Mouse (Mus musculus): ENCODE results near the gene Bbof1. TPM values are rescaled to one million over a fixed set of nuclear protein-coding genes. Genes with fewer than 3 reads are reported as not detected.
A peak's percentile ranks its signal among the peaks of the same experiment; 100 is the strongest.

Bbof1 gene
- 1 to 10 TPM; 1.3 to 3.0 TPM for total RNA-seq (2021)

DNA sequence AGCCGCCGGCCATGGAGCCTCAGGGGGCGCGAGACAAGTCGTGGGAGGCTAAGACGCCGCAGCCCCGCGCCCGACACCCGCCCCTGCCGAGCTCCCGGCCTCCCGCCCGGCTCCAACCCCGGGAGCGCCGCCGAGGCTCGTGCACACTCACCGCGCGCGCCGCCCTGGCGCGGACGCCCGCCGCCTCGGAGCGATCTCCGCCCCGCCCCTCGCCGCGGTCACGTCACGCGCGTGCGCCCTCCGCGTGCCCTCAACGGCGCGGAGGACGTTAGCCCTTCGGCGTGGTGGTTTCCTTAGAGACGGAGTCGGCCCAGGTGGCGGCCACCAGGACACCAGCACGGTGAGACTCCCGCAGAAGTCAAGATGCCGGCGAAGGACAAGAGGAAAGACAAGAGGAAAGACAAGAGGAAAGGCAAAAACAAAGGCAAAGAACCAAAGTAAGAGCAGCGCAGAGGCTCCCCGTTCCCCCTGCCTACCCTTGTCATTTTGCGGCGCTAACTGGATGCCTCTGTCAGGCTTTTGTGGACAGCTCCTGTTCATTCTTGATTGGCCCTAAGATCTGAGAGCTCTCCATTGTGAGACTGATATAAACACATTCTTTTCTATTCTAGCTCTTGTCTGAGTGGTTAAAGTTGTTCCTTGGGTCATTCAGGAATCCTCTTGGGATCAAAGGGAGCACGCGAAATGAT, at the start of gene Bbof1, which contains the start of gene Entpd5:
Bbof1 (plus strand) TSS at position 253 of the 689 bp plus-strand sequence.
Entpd5 (minus strand) TSS at position 211 of the 689 bp plus-strand sequence.
- intact Hi-C loops (cut with DNase I): no loop called here
- DNase-seq (ENCODE audit: low spot score): peak; percentile 79

DNA sequence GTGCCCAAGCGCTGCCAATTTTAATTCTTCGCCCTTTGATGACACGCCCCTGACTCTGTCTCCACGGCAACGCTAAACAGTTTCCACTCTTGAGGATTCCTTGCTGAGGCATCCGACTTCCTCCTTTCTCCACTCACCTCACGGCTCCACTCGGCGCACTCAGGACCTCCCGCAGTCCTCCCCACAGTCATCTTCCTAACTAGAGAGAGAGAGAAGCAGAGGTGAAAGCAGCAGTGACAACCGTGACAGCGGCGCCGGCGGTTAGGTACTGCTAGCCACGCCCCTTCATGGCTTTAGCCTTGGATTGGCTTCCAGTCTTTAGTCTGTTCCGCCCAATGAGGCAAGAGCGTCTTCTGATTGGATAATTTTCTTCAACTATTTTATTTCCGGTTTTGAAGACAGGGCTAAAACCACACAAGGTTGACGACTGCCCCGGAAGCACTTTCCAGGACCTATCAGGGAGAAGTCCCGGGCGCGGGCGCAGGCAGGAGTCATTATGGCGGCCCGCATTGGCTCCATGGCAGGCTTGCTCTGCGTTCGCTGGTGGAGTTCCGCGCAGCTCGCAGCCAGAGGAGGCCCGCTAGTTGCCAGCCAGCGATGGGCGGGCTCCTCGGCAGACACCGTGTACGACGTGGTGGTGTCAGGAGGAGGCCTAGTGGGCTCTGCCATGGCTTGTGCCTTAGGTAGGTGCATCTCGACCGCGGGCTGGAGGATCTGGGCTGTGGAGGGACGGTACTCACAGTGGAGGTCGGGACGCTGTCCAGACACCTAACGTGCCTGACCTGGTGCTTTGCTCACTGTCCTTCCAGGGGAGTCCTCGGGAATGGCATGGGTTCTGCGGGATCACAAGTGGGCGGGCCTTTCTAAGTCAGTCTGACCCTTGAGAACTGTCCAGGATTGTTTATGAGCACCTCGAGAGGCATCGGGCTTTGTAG, 47.0 kb upstream of the Bbof1 start, which contains the start of the genes Coq6 and Fam161b:
Coq6 (plus strand) TSS at position 103 of the 935 bp plus-strand sequence.
Fam161b (minus strand) TSS at position 279 of the 935 bp plus-strand sequence.
- DNase-seq (ENCODE audit: low spot score): peak; percentile 90
- intact Hi-C loops (cut with DNase I): no loop called here

DNA sequence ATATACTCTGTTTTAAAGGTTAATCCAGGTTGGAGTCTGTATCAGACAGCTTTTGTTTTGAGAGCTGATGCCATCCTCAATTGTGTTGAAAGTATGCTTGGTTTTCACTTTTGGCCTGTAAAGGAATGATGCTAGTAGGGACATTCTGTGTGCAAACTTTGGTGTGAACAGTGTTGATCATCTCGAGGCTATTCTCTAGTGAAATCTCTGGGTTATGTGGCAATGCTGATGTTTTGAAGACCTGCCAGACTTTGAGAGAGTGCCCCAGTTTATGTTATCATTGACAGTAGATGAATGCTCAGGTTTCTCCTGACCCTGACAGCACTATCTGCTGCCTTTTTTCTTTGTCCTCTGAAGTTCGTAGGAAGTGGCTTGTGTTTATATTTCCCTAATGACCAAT, 46.0 kb upstream of the Bbof1 start:
- no peak for DNase-seq (ENCODE audit: low spot score)
- intact Hi-C loops (cut with DNase I): no loop called here

DNA sequence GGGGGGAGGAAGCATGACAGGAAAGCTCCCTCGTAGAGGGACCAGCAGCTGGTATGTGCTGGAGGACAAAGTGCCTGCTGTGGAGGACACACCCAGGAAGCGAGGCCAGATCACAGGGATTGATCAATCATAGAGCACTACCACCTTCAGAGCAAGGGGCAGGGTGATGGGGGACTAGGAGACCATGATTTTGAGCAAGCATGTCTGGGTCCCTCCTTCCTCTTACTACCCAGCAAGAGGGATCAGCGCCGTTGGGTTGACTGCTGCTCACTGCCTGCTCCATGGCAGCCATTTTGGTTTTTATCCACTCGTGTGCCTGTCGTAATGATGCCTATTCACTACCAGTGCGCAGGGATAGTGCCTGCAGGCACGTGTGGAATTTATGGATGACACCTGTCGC, 44.6 kb upstream of the Bbof1 start:
- DNase-seq (ENCODE audit: low spot score): no peak
- intact Hi-C loops (cut with DNase I): no loop called here

DNA sequence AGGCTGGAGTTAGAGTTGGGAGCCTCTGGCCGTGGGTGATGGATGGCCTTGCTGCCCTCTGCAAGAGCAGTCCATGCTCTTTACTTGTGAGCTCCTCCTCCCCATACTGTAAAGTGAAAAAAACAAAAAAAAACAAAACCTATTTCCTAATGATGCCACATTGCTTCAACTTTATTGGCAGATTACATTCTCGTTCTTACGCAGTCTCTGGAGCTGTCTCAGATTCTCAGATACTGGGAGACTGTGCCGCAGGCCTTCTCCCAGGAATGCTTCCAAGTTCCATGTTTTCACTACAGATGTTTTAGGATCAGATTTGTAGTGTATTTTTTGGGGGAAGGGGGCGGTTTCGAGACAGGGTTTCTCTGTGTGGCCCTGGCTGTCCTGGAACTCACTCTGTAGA, 43.7 kb upstream of the Bbof1 start:
- intact Hi-C loops (cut with DNase I): no loop called here

DNA sequence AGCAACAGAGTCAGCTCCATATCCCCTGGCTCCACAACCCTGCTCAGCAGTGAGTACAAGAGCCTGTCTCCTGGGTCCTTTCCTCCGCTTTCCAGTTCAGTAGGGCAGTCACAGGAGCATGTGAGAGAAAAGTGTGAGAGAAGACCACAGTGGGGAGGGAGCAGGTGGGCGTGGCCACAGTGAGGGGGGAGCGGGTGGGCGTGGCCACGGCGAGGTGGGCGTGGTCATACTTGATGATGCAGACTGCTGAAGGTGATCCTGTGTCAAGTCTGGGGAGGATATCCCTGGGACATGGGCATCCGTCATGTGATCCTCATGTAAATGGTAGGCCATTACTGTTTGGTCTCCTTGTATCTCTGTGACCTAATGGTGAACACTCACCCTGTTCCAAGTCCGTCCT, 41.9 kb upstream of the Bbof1 start:
- intact Hi-C loops (cut with DNase I): no loop called here
- DNase-seq (ENCODE audit: low spot score): no peak

More for the DNA sequence above, 43.7 kb upstream of the Bbof1 start:
- DNase-seq (ENCODE audit: low spot score): no peak

DNA sequence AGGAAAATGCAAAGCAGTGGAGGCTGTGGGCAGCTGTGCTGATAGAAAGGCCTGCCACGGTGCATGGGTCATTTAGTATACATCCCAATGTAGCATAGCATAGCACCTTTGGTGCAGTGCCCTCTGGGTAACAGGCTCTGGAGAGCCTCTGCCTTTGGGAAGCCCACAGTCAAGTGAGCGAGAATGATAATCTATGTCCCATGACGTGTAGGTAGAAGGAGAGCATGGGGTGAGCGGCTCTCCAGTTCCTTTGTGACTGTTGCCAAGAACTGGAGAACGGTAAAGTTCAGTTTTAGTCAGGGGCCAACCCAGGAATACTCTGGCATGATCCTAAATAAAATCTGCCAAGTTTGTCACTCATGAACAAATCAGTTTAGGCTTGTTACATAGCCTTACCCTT, 37.2 kb upstream of the Bbof1 start:
- no peak for DNase-seq (ENCODE audit: low spot score)
- intact Hi-C loops (cut with DNase I): no loop called here

DNA sequence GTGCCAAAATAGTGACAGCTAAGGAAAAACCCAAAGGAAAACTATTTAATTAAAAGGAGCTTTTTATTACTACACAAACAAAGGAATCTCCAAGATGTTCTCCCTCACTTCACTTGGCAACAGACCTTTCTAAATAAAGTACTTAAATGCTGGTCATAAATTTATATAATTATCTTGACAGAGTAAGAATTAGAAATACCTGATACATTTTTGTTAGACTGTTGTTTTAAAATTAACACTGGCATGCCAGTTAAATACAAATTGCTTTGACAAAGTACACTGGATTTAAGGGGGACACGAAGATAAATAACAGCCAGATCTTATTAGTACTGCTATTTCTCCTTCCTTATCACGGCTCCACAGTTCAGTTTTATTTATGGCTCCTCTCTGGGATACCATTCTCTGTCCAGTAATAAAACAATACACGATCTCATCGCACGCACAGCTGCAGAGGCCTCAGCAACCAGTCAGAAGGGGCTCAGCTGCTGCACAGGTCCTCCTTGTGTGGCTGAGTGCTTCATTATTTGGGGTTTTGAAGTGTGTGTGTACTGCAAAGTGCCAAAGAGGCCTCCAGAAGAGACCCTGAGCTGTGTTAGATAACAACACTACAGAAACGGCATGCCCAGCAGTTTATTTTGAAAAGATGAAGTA, 34.9 kb upstream of the Bbof1 start:
- no peak for DNase-seq (ENCODE audit: low spot score)
- intact Hi-C loops (cut with DNase I): no loop called here

DNA sequence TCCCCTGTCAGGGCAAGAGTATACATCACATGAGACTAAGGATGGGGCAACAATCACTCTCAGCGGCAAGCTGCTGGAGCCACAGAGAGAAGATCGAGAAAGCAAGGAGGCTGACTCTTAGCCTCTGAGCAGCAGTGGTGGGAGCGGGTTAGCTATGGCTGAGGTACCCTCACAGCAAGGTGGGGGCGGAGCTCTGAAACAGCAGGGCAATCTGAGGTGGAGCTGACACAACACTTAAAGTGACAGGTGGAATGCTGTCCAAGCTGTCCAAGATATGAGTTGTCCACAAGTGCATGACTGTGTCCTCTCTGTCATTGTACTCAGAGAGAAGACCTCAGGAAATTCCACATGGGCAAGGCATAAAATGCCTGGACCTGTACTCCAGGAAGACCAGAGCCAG, 26.5 kb upstream of the Bbof1 start:
- DNase-seq (ENCODE audit: low spot score): no peak
- intact Hi-C loops (cut with DNase I): no loop called here

DNA sequence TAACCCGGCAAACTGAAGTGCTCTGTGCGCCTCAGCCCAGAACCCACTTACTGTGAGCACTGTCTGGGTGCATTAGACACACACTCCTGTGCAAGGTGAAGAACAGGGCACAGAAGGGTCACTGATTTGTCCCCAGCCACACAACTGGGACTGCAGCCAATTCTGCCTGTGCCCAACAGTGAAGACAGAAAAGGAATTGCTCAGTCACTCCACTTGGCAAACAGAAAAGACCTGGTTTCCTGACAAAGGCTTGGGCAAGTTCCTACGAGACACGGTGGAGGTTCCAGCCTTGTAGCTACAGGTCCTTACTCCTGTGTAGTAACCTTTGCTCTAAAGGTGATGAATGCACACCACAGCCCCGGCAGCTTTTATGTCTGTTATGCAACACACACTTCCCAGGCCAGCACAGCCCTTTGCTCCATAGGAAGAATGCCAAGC, 24.2 kb upstream of the Bbof1 start:
- intact Hi-C loops (cut with DNase I): no loop called here

DNA sequence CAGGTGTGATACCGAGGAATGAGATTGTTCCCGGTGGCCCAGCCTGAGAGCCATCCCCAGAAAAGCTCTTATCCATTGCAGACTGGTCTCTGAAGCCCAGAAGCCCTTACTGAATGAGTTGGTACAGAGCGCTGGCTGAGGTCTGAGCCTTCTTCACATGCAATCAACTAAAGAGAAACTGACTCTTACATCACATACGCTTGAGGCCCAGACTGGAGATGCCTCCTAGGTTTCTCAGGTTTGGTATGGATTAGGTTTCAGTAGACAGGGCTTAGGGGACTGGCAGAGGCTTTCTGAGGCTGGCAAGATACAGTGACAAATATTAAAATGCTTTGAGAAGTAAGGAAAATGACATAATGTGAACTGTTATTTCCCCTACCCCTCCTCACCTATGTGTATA, 23.5 kb upstream of the Bbof1 start:
- no peak for DNase-seq (ENCODE audit: low spot score)
- intact Hi-C loops (cut with DNase I): no loop called here

More for the DNA sequence above, 24.2 kb upstream of the Bbof1 start:
- DNase-seq (ENCODE audit: low spot score): no peak

DNA sequence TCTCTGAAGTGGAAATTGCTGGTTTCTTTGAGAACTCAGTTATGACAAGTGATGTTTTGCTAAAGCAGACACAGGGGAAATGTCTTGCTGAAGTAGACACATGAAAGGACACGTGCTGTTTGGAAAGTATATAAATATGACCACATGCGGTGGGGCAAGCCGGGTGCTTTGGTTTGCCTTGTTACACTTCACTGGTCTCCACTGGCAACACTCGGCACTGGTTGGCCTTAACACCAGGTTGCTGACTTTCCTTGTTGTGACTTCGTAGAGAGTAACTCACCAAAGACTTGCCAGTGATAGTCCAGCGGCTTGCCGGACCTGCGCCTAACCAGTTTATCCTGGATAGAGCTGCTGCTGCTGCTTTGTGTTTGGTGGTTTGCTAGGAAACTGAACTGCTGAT, 20.8 kb upstream of the Bbof1 start:
- intact Hi-C loops (cut with DNase I): no loop called here
- no peak for DNase-seq (ENCODE audit: low spot score)

DNA sequence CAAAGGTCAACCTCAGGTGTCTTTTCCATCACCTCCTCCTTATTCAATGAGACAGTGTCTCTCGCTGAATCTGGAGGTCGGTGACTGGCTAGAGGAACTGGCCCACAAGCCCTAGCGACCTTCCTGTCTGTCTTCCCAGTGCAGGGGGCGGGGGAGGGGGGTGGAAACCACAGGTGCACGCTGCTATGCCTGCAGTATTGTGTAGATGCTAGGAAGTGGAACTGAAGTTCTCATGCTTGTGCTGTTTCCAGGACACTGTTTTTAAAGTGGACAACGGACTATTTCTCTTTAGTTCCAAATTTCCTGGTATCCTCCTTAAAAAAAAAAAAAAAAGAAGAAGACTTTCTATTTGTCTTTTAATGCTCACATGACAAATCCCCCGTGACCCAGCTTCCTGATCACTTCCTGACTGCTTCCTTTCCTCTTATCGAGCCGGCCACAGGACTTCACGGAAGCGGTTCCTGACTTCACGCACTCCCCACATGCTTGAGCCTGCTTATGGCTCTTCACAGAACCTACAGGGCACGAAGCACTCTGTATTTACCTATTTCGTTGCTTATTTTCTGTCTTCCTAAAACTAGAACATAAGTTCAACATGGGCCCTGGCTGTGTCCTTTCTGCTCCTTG, 20.0 kb upstream of the Bbof1 start:
- no peak for DNase-seq (ENCODE audit: low spot score)
- intact Hi-C loops (cut with DNase I): no loop called here

DNA sequence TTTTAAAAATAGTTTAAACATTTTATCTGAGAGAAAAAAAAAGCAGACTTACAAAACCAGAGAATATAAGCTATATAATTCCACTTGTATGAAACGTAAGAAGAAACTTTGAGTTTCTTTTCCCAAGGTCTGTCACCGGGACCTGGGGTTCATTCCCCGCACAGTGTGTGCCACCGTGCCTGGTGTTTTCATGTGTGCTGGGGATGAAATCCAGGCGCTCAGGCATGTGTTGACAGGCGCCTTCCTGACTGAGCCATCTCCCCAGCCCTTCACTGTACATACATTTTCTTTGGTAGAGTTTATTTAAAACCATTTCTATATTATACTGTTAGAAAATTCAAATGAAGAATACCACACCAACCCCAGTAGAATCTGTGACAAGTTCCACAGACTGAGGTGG, 18.5 kb upstream of the Bbof1 start:
- no peak for DNase-seq (ENCODE audit: low spot score)
- intact Hi-C loops (cut with DNase I): no loop called here

DNA sequence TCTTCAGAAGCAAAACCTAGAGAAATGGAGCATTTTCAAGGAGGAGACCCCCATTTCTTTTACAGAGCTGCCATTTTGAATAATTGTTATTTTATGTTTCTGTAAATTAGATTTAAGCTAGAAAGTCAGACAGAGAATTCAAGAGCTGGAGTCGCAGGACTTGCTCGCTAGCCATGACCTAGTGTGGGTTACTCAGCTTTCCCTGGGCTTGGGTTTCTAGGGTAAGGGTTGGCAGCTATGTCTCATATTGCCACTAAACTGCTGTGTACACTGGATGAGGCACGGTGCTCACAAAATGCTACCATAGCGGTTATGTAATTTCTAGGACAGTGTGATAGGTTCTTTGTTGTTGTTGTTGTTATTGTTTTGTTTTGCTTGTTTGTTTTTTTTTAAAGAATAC, 16.2 kb upstream of the Bbof1 start:
- DNase-seq (ENCODE audit: low spot score): no peak
- intact Hi-C loops (cut with DNase I): no loop called here

DNA sequence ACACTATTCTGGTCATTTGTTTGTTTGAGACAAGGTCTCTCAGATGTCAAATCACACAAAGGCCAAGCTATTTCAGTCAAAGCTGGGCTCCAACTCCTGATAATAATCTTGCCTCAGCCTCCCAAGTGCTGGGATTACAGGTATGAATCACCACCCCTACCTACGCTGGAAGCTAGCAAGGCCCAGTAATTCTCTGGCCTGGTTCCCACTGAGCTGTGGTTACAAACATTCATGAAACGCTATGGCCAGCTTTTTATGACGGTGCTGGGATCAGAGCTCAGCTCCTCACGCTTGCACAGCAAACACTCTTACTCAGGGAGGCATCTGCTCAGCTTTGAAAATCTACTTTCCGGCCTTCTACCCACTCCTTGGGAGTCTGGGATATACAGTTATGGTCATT, 15.0 kb upstream of the Bbof1 start:
- intact Hi-C loops (cut with DNase I): no loop called here
- no peak for DNase-seq (ENCODE audit: low spot score)

DNA sequence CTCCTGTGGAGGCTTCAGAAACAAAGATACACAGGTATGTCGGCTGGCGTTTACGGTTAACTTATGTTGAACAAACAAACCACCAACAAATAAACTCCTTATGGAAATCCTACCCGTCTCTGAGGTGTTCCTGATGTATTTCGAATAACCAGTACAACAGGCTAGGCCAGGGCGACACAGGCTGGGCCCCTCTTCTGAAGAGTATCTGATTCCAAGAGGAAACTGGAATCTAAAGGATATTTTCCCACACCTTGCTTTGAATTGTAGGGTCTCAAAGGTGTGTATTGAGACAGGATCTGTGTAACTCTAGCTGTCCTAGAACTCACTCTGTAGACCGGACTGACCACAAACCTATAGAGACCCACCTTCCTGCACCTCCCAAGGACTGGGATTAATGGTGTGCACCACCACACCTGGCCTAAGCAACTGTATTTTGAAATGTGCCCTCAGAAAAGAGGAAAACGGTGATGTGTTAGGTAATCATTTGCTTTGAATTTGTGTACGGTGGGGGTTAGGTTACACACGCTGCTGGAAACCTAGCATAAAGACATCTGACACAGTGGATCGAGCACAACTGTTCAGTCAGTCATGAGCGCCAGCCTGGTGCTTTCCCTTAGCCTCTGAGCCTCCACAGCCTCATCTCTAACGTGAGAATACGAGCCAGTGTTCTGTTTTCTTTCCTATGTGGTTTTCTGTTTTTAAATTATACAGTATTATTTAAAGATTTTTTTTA, 11.8 kb upstream of the Bbof1 start:
- intact Hi-C loops (cut with DNase I): no loop called here
- DNase-seq (ENCODE audit: low spot score): no peak

DNA sequence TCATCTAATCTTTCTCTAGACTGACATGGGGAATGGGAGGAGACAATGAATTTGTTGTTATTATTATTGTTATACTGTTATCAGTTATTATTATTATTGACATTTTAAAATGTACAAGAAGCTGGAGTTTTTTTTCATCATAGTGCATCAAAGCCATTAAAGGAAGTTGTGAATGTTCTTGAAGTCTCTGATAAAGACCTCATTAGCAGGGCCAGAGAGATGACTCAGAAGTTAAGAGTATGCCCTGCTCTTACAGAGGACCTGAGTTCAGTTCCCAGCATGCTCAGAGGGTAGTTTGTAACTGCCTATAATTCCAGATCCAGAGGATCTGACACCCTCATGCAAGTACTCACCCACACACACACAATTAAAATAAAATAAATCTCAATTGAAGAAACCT, 11.2 kb upstream of the Bbof1 start:
- intact Hi-C loops (cut with DNase I): no loop called here
- no peak for DNase-seq (ENCODE audit: low spot score)

DNA sequence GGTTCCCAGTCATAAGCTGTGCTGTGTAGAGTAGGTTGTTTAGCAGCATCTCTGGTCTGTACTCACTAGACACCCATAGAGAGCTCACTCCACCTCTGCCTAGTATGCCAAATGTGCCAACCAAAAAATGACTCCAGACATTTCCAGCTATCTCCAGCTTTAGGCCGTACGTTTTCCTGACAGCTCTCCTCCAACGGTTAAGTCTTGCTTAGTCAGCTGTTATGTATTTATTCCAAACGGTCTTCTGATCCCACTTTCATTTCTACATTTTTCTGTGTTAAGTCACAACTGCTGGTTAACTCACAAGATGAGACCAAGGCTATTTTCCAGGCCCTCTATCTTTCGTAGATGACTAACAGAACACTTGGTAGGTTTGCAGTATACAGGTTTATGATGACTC, 10.2 kb upstream of the Bbof1 start:
- intact Hi-C loops (cut with DNase I): no loop called here
- DNase-seq (ENCODE audit: low spot score): no peak
